Mouse (Mus musculus) MEL (cell line): Measurements from ENCODE around the gene Dusp14. TPM values are rescaled to one million over a fixed set of nuclear protein-coding genes. Genes with fewer than 3 reads are reported as not detected.

Experiments used
- DNase-seq: peaks from one replicate; pipeline ENCODE4 v3.0.0; 2011; ENCODE audit warnings: low read depth, low spot score
- H3K27ac ChIP-seq: 2 replicates; pipeline ENCODE4 v1.5.1; 2012; ENCODE audit warnings: low read depth, mild to moderate bottlenecking, control low read depth, low read length, moderate library complexity; ENCODE audit not compliant: control insufficient read depth
- H3K27me3 ChIP-seq, 2 experiments: fragments of 150-350 bp in 1 of 2; sonication (generic) in 1 of 2; 2 replicates each; pipeline ENCODE4 v1.6.1; 2012; ENCODE audit warnings: low read length in 2 of 2, mild to moderate bottlenecking in 2 of 2, improper control_type of control experiment in 1 of 2, moderate library complexity in 1 of 2; ENCODE audit not compliant: insufficient read depth in 2 of 2, control insufficient read depth in 1 of 2
- H3K36me3 ChIP-seq, 2 experiments: 2 replicates each; pipeline ENCODE4 v1.6.1; 2012 to 2014; ENCODE audit warnings: low read length in 2 of 2, improper control_type of control experiment in 1 of 2, inconsistent platforms in 1 of 2, mild to moderate bottlenecking in 1 of 2; ENCODE audit not compliant: insufficient read depth in 2 of 2, control insufficient read depth in 1 of 2
- H3K4me1 ChIP-seq, 2 experiments: fragments of 150-350 bp in 1 of 2; sonication (generic) in 1 of 2; 2 replicates each; pipeline ENCODE4 v1.6.1; 2012; ENCODE audit warnings: low read length in 2 of 2, improper control_type of control experiment in 1 of 2, mild to moderate bottlenecking in 1 of 2; ENCODE audit not compliant: insufficient read depth in 2 of 2, control insufficient read depth in 1 of 2
- H3K4me3 ChIP-seq, 2 experiments: fragments of 150-350 bp in 1 of 2; sonication (generic) in 1 of 2; 2 replicates each; pipeline ENCODE4 v1.5.1; 2012; ENCODE audit warnings: low read depth in 2 of 2, low read length in 2 of 2, mild to moderate bottlenecking in 2 of 2, moderate library complexity in 2 of 2, control low read depth in 1 of 2, improper control_type of control experiment in 1 of 2; ENCODE audit not compliant: control insufficient read depth in 1 of 2, insufficient read depth in 1 of 2
- H3K79me2 ChIP-seq: 2 replicates; pipeline ENCODE4 v1.6.1; 2012; ENCODE audit warnings: mild to moderate bottlenecking, low read length, moderate library complexity; ENCODE audit not compliant: control insufficient read depth, poor library complexity, insufficient read depth
- H3K9ac ChIP-seq: 2 replicates; pipeline ENCODE4 v1.6.1; 2012; ENCODE audit warnings: low read depth, mild to moderate bottlenecking, control low read depth, low read length, moderate library complexity; ENCODE audit not compliant: control insufficient read depth, poor library complexity, severe bottlenecking
- H3K9me3 ChIP-seq: fragments of 150-350 bp; sonication (generic); replicated peaks from 2 replicates; pipeline ENCODE4 v1.6.1; 2012; ENCODE audit warnings: mild to moderate bottlenecking, low read length, improper control_type of control experiment, moderate library complexity; ENCODE audit not compliant: insufficient read depth
- CTCF ChIP-seq, 3 experiments: IDR thresholded peaks in 2 of 3; conservative IDR thresholded peaks in 1 of 3; 2 replicates each; pipeline ENCODE4 v1.5.1; 2011 to 2012; ENCODE audit warnings: low read length in 3 of 3, low read depth in 2 of 3, mild to moderate bottlenecking in 2 of 3, improper control_type of control experiment in 1 of 3, inconsistent platforms in 1 of 3, mixed read lengths in 1 of 3, moderate library complexity in 1 of 3; ENCODE audit not compliant: control insufficient read depth in 1 of 3, insufficient read depth in 1 of 3, poor library complexity in 1 of 3, severe bottlenecking in 1 of 3
- GABPA ChIP-seq: IDR thresholded peaks from 2 replicates; pipeline ENCODE4 v1.6.1; 2012; ENCODE audit warnings: low read depth, mild to moderate bottlenecking, inconsistent platforms, low read length, improper control_type of control experiment, moderate library complexity
- JUND ChIP-seq: IDR thresholded peaks from 2 replicates; pipeline ENCODE4 v1.6.1; 2011; ENCODE audit warnings: low read depth, mild to moderate bottlenecking, improper control_type of control experiment, low read length
- MYC ChIP-seq: IDR thresholded peaks from 2 replicates; pipeline ENCODE4 v1.6.1; 2011; ENCODE audit warnings: low read depth, mild to moderate bottlenecking, low read length, improper control_type of control experiment, moderate library complexity
- POLR2A ChIP-seq, 2 experiments: IDR thresholded peaks; 2 replicates each; pipeline ENCODE4 v1.6.1; 2011 to 2012; ENCODE audit warnings: low read length in 2 of 2, mild to moderate bottlenecking in 2 of 2, control low read depth in 1 of 2, improper control_type of control experiment in 1 of 2, low read depth in 1 of 2, moderate library complexity in 1 of 2; ENCODE audit not compliant: control insufficient read depth in 1 of 2, insufficient read depth in 1 of 2, poor library complexity in 1 of 2
- POLR2AphosphoS5 ChIP-seq: IDR thresholded peaks from 2 replicates; pipeline ENCODE4 v1.6.1; 2012; ENCODE audit warnings: low read depth, borderline replicate concordance, mild to moderate bottlenecking, inconsistent platforms, low read length, moderate library complexity, mixed read lengths
- RAD21 ChIP-seq: IDR thresholded peaks from 2 replicates; pipeline ENCODE4 v1.6.1; 2011; ENCODE audit warnings: mild to moderate bottlenecking, low read depth, low read length, improper control_type of control experiment
- ZKSCAN1 ChIP-seq: IDR thresholded peaks from 2 replicates; pipeline ENCODE4 v1.6.1; 2012; ENCODE audit warnings: low read depth, mild to moderate bottlenecking, inconsistent platforms, low read length, improper control_type of control experiment, moderate library complexity
- polyA plus RNA-seq, 2 experiments: library from polyadenylated mRNA; stranded (reverse) in 1 of 2; unstranded in 1 of 2; fragments of >175 nt in 1 of 2; fragments of >200 nt in 1 of 2; gene quantifications; 2 replicates each; pipeline versions ENCODE4 v1.2.1 to v1.2.4; 2012; ENCODE audit warnings: low replicate concordance in 2 of 2, low read depth in 1 of 2; ENCODE audit not compliant: insufficient read length in 2 of 2, insufficient read depth in 1 of 2, missing spikeins in 1 of 2
- total RNA-seq: library from RNA; depleted of rRNA; stranded (reverse); fragments of 300-350 nt; gene quantifications from 2 replicates; pipeline ENCODE4 v1.2.3, GENCODE M21; 2012

Gene Dusp14
- total and polyA plus RNA-seq, 3 experiments, result 7.9 to 9.7 TPM; not detected in 1

GRCm38 (mm10) chr11:84066071-84066481 is 3.0 kb downstream of the Dusp14 start:
- Histone ChIP-seq H3K27ac (no peak overlapping the region), H3K4me1 (peaks cover 2 to 17% of the 10 kb centered on the region in 2 experiments; a peak in 3 of 4 replicates), H3K4me3 (no peak overlapping the region), H3K9ac (no peak overlapping the region), H3K27me3 (no peaks in the 10 kb centered on the region), H3K36me3 (peaks cover 0 to 9% of the 10 kb centered on the region in 2 experiments; a peak in 2 of 4 replicates), H3K9me3 (no peaks in the 10 kb centered on the region), H3K79me2 (peaks cover 1% of the 10 kb centered on the region; the same call in 1 of the 2 replicates)
- DNase-seq, result peak; percentile 23
- TF ChIP-seq CTCF (IDR thresholded peaks at IDR 0.05 in 2 of 3, conservative IDR thresholded peaks at IDR 0.05 in 1 of 3; ENCODE audit: control insufficient read depth in 1 of 3, insufficient read depth in 1 of 3, low read depth in 2 of 3, low read length in 3 of 3, poor library complexity in 1 of 3, severe bottlenecking in 1 of 3) (peak in 1 of 3 experiments; percentile 3; a peak in 1 of 6 replicates), JUND (no peak)

GRCm38 (mm10) chr11:84063631-84064209 is 5.3 kb downstream of the Dusp14 start:
- DNase-seq, result no peak
- no peak for TF ChIP-seq RAD21
- Histone ChIP-seq H3K27me3 (no peaks in the 10 kb centered on the region), H3K4me3 (no peak overlapping the region), H3K9me3 (no peaks in the 10 kb centered on the region), H3K79me2 (peaks cover 1% of the 10 kb centered on the region; the same call in 1 of the 2 replicates), H3K27ac (no peak overlapping the region), H3K36me3 (peaks cover 0 to 4% of the 10 kb centered on the region in 2 experiments; a peak in 2 of 4 replicates), H3K9ac (no peak overlapping the region), H3K4me1 (peaks cover 0 to 8% of the 10 kb centered on the region in 2 experiments; a peak in 1 of 4 replicates)

- TF ChIP-seq POLR2A (IDR thresholded peaks at IDR 0.05; ENCODE audit: control insufficient read depth in 1 of 2, insufficient read depth in 1 of 2, low read depth in 1 of 2, low read length in 2 of 2, poor library complexity in 1 of 2), result no peak
- TF ChIP-seq POLR2AphosphoS5, result no peak
- no peak for TF ChIP-seq MYC
- Histone ChIP-seq H3K79me2 (no peaks in the 10 kb centered on the region), H3K36me3 (peaks cover 0 to 4% of the 10 kb centered on the region in 2 experiments; a peak in 2 of 4 replicates), H3K27me3 (no peaks in the 10 kb centered on the region), H3K9ac (no peak overlapping the region), H3K9me3 (no peaks in the 10 kb centered on the region), H3K27ac (no peak overlapping the region), H3K4me1 (peaks cover 0 to 6% of the 10 kb centered on the region in 2 experiments; a peak in 1 of 4 replicates), H3K4me3 (no peak overlapping the region)
- no peak for DNase-seq
Measured at GRCm38 (mm10) chr11:84062805-84063204, 6.3 kb downstream of the Dusp14 start.

GRCm38 (mm10) chr11:84061881-84062280 is 7.2 kb downstream of the Dusp14 start:
- no peaks in the 10 kb centered on the region for H3K36me3 ChIP-seq
- DNase-seq, result no peak

More at GRCm38 (mm10) chr11:84061881-84062280, 7.2 kb downstream of the Dusp14 start:
- H3K27ac ChIP-seq, result no peak overlapping the region
- no peak for TF ChIP-seq JUND
- no peak for TF ChIP-seq GABPA
- no peak for TF ChIP-seq ZKSCAN1
- no peaks in the 10 kb centered on the region for H3K9me3 ChIP-seq
- no peak overlapping the region for H3K9ac ChIP-seq
- no peaks in the 10 kb centered on the region for H3K4me1 ChIP-seq
- H3K27me3 ChIP-seq, result no peaks in the 10 kb centered on the region
- no peak overlapping the region for H3K4me3 ChIP-seq
- no peaks in the 10 kb centered on the region for H3K79me2 ChIP-seq
